In the genomic region with DNA sequence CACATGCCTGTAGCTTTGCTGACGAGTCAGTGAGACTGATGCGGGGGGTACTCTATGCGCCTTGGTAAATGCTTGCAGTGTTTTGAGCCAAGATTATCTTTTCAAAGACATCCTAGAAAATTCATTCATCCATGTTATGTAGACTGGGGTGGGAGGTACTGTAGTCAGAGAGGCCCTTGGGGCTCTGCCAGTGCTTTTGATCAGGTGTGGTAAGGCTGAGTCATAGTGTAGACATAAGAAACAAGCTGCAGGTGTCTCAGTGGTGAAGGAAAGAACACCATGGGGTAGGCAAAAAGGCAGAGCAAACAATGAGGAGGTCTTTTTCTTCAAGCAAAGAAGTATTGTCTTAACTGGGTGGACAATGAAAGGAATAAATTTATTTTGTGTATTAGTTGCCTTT, we compare ENCODE assay signal across 20 mouse cellular contexts.
A peak's percentile ranks its signal among the peaks of the same experiment; 100 is the strongest.
DNase-seq lines count a peak whose midpoint lies in the region; ATAC-seq and TF ChIP-seq lines count a peak whose summit lies in the region.
"Had no signal": no experiment of that assay in that cellular context is flagged by ENCODE, and none has a peak within 500 bp of the region (broad histone marks: within the 10 kb centered on the region; RNA-seq: fewer than 3 reads in every experiment).

No protein-coding gene starts in this region.

- TF ChIP-seq CTCF in lung, embryonic 14.5 days (IDR thresholded peaks at IDR 0.05; ENCODE audit: low read depth), result no peak
- TF ChIP-seq CTCF in CH12.LX (conservative IDR thresholded peaks at IDR 0.05 in 1 of 2, IDR thresholded peaks at IDR 0.05 in 1 of 2; ENCODE audit: low read depth in 2 of 2, low read length in 2 of 2), result no peak
- no peak for TF ChIP-seq CTCF in intestine, postnatal 0 days (IDR thresholded peaks at IDR 0.05; ENCODE audit: low read depth)

- H3K4me2 ChIP-seq in lung, embryonic 14.5 days, result no peak overlapping the region
- H3K4me2 ChIP-seq in CH12.LX (ENCODE audit: insufficient read depth, low read depth, poor library complexity, severe bottlenecking), result no peak overlapping the region
- no peak overlapping the region for H3K4me2 ChIP-seq in intestine, postnatal 0 days (replicated peaks; ENCODE audit: low read depth)
- no peak overlapping the region for H3K4me2 ChIP-seq in stomach, embryonic 15.5 days
- H3K4me2 ChIP-seq: midbrain, embryonic 11.5 days had no signal

- peak; percentile 46 for DNase-seq in lung, embryonic 14.5 days
- DNase-seq in lung, postnatal 14 days, result no peak
- DNase-seq in CH12.LX (ENCODE audit: extremely low read depth), result no peak
- no peak for DNase-seq in testis, postnatal 14 days (ENCODE audit: low spot score)
- DNase-seq in spleen, postnatal 14 days (ENCODE audit: low spot score in 2 of 2), result no peak
- DNase-seq: cerebellum, adult 8-10 months; gastrocnemius, postnatal 25 days; heart, adult 2 months; kidney, adult 2 months; kidney, postnatal 10 days; left cerebral cortex, postnatal 4 days; liver; right cerebral cortex, adult 18-20 months had no signal

- no peaks in the 10 kb centered on the region for H3K79me2 ChIP-seq in CH12.LX (replicated peaks; ENCODE audit: control insufficient read depth, extremely low read depth, insufficient read depth, poor library complexity, severe bottlenecking)

- no peaks in the 10 kb centered on the region; the same call in 1 of the 2 replicates for H3K36me3 ChIP-seq in lung, embryonic 14.5 days (ENCODE audit: insufficient read depth)
- H3K36me3 ChIP-seq in CH12.LX (replicated peaks in 1 of 2; ENCODE audit: control insufficient read depth in 1 of 2, insufficient read depth in 1 of 2, low read length in 1 of 2), result peaks cover 44 to 83% of the 10 kb centered on the region in 2 experiments
- H3K36me3 ChIP-seq in intestine, postnatal 0 days (ENCODE audit: control insufficient read depth, insufficient read depth), result no peaks in the 10 kb centered on the region; the same call in 1 of the 2 replicates
- no peaks in the 10 kb centered on the region for H3K36me3 ChIP-seq in stomach, embryonic 15.5 days

- H3K27me3 ChIP-seq in lung, embryonic 14.5 days (ENCODE audit: insufficient read depth, low read length), result no peaks in the 10 kb centered on the region
- H3K27me3 ChIP-seq in CH12.LX (replicated peaks), result no peaks in the 10 kb centered on the region
- H3K27me3 ChIP-seq in intestine, postnatal 0 days (replicated peaks; ENCODE audit: control insufficient read depth, insufficient read depth, low read length), result no peaks in the 10 kb centered on the region
- no peaks in the 10 kb centered on the region for H3K27me3 ChIP-seq in stomach, embryonic 15.5 days (replicated peaks)

- H3K4me1 ChIP-seq in lung, embryonic 14.5 days (ENCODE audit: insufficient read depth), result no peaks in the 10 kb centered on the region
- H3K4me1 ChIP-seq in CH12.LX (ENCODE audit: control insufficient read depth in 1 of 2, insufficient read depth in 2 of 2), result peaks cover 0 to 24% of the 10 kb centered on the region in 2 experiments; a peak in 2 of 4 replicates
- no peaks in the 10 kb centered on the region; the same call in 1 of the 2 replicates for H3K4me1 ChIP-seq in intestine, postnatal 0 days (replicated peaks; ENCODE audit: control insufficient read depth, insufficient read depth, low read length)
- peaks cover 4% of the 10 kb centered on the region; the same call in 1 of the 2 replicates for H3K4me1 ChIP-seq in stomach, embryonic 15.5 days

- no peak for TF ChIP-seq RAD21 in CH12.LX (IDR thresholded peaks at IDR 0.05; ENCODE audit: low read depth, low read length)

- no peak overlapping the region for H3K9ac ChIP-seq in lung, embryonic 14.5 days
- H3K9ac ChIP-seq in CH12.LX (ENCODE audit: insufficient read depth, low read depth), result no peak overlapping the region
- no peak overlapping the region for H3K9ac ChIP-seq in intestine, postnatal 0 days (ENCODE audit: low read depth, low read length)
- H3K9ac ChIP-seq in stomach, embryonic 15.5 days, result no peak overlapping the region

- in situ Hi-C loops in CH12.LX (cut with MboI; ENCODE audit: low pct_ligation_motif_present, low pct_unique_long_range_greater_than_20kb, low sequenced_read_pairs), result no loop called here

- H3K9me3 ChIP-seq in lung, embryonic 14.5 days (ENCODE audit: low read depth, low read length), result no peaks in the 10 kb centered on the region
- H3K9me3 ChIP-seq in CH12.LX (replicated peaks; ENCODE audit: low read length), result no peaks in the 10 kb centered on the region
- no peaks in the 10 kb centered on the region for H3K9me3 ChIP-seq in intestine, postnatal 0 days (ENCODE audit: control insufficient read depth)
- H3K9me3 ChIP-seq in stomach, embryonic 15.5 days, result no peaks in the 10 kb centered on the region

- peak; percentile 25; the same call in 1 of the 2 replicates for TF ChIP-seq EP300 in CH12.LX (IDR thresholded peaks at IDR 0.05; ENCODE audit: low read length)

- no peak for TF ChIP-seq POLR2A in CH12.LX (IDR thresholded peaks at IDR 0.05; ENCODE audit: low read depth, low read length)

- 74% methylated on average over 3 of the region's 3 CpGs for WGBS in lung, embryonic 14.5 days
- WGBS in intestine, postnatal 0 days, result 88% methylated on average over 3 of the region's 3 CpGs
- 80% methylated on average over 3 of the region's 3 CpGs for WGBS in stomach, embryonic 15.5 days

- no peak overlapping the region for H3K27ac ChIP-seq in lung, embryonic 14.5 days (ENCODE audit: low read depth)
- no peak overlapping the region for H3K27ac ChIP-seq in CH12.LX (ENCODE audit: insufficient read depth, low read depth)
- H3K27ac ChIP-seq in intestine, postnatal 0 days (ENCODE audit: low read depth, low read length), result no peak overlapping the region
- H3K27ac ChIP-seq in stomach, embryonic 15.5 days, result peak overlapping the region; percentile 19; the same call in 1 of the 2 replicates
- H3K27ac ChIP-seq: heart, adult 2 months; macrophage had no signal

- H3K4me3 ChIP-seq in lung, embryonic 14.5 days (ENCODE audit: low read depth, low read length), result no peak overlapping the region
- no peak overlapping the region for H3K4me3 ChIP-seq in CH12.LX (replicated peaks in 1 of 3; ENCODE audit: low read depth in 2 of 3, low read length in 2 of 3, poor library complexity in 1 of 3)
- H3K4me3 ChIP-seq in intestine, postnatal 0 days (ENCODE audit: low read depth, low read length), result no peak overlapping the region
- H3K4me3 ChIP-seq in stomach, embryonic 15.5 days (replicated peaks), result no peak overlapping the region
- H3K4me3 ChIP-seq: erythroblast, embryonic 14.5 days; heart, adult 2 months had no signal

- ATAC-seq in lung, embryonic 14.5 days (ENCODE audit: insufficient read depth), result peak; percentile 69
- peak; percentile 74 for ATAC-seq in intestine, postnatal 0 days
- ATAC-seq in stomach, embryonic 15.5 days (ENCODE audit: insufficient read depth, low FRiP score, low read depth), result peak; percentile 87
- ATAC-seq: forebrain, embryonic 14.5 days; hindbrain, embryonic 16.5 days had no signal

- dilution Hi-C loops in CH12.LX (cut with MboI; ENCODE audit: extremely low pct_ligation_motif_present, extremely low pct_unique_long_range_greater_than_20kb, low sequenced_read_pairs), result no loop called here

TF ChIP-seq in CH12.LX, 34 proteins besides CTCF, POLR2A, EP300 and RAD21:
- TF ChIP-seq BHLHE40 (IDR thresholded peaks at IDR 0.05; ENCODE audit: low read depth, low read length), result no peak
- no peak for TF ChIP-seq UBTF (IDR thresholded peaks at IDR 0.05; ENCODE audit: low read depth, low read length)
- TF ChIP-seq PAX5 (IDR thresholded peaks at IDR 0.05; ENCODE audit: low read length), result no peak
- TF ChIP-seq USF2 (conservative IDR thresholded peaks at IDR 0.05; ENCODE audit: low read depth, low read length), result no peak
- no peak for TF ChIP-seq KAT2A (IDR thresholded peaks at IDR 0.05; ENCODE audit: insufficient replicate concordance, low read length)
- TF ChIP-seq NRF1 (IDR thresholded peaks at IDR 0.05; ENCODE audit: low read depth, low read length), result no peak
TF ChIP-seq in CH12.LX: peak in this region for 0.
